19 mouse cellular contexts compared by ENCODE assay signal in genomic region chr17:50010096-50010495, GRCm38 (mm10).
DNase-seq lines count a peak whose midpoint lies in the region; ATAC-seq lines count a peak whose summit lies in the region.
"Had no signal": no experiment of that assay in that cellular context is flagged by ENCODE, and none has a peak within 500 bp of the region (broad histone marks: within the 10 kb centered on the region; RNA-seq: fewer than 3 reads in every experiment).

No protein-coding gene starts in this region.

- no peaks in the 10 kb centered on the region for H3K27me3 ChIP-seq in forebrain, embryonic 14.5 days (replicated peaks; ENCODE audit: control insufficient read depth, insufficient read depth, low read length)
- H3K27me3 ChIP-seq in forebrain, embryonic 10.5 days (ENCODE audit: poor library complexity, severe bottlenecking): no peaks in the 10 kb centered on the region
- H3K27me3 ChIP-seq in liver, embryonic 12.5 days (replicated peaks): 0 out of 2 replicates have a peak, but pooled peaks cover 2% of the 10 kb centered on the region
- H3K27me3 ChIP-seq: embryonic facial prominence, embryonic 12.5 days; forebrain, embryonic 13.5 days; heart, embryonic 15.5 days had no signal

- DNase-seq in forebrain, embryonic 14.5 days (ENCODE audit: low spot score): peak; percentile 19
- no peak for DNase-seq in forebrain, embryonic 10.5 days (ENCODE audit: extremely low spot score, low spot score)
- DNase-seq in liver: no peak
- peak; percentile 29 for DNase-seq in retina, postnatal 1 day
- DNase-seq in retina, embryonic 14.5 days (ENCODE audit: low spot score): no peak
- no peak for DNase-seq in adrenal gland, postnatal 36 days
- DNase-seq: adrenal gland, postnatal 14 days; cerebellum, adult 2 months; gastrocnemius, postnatal 36 days; heart, adult 11 months; heart, postnatal 14 days had no signal

- no peak overlapping the region for H3K4me2 ChIP-seq in forebrain, embryonic 14.5 days (ENCODE audit: low read length)
- H3K4me2 ChIP-seq in liver, embryonic 12.5 days: no peak overlapping the region
- H3K4me2 ChIP-seq: embryonic facial prominence, embryonic 12.5 days; forebrain, embryonic 13.5 days; heart, embryonic 15.5 days; hindbrain, embryonic 14.5 days had no signal

- ATAC-seq in forebrain, embryonic 14.5 days: no peak
- 0 out of 2 replicates have a peak, but pooled peaks have one; percentile 17 for ATAC-seq in liver, embryonic 12.5 days
- ATAC-seq: activated CD4-positive, CD25-positive, alpha-beta regulatory T cell, adult 4 months; forebrain, embryonic 13.5 days; Patski had no signal

- 62% methylated on average over 4 of the region's 4 CpGs for WGBS in forebrain, embryonic 14.5 days
- WGBS in forebrain, embryonic 10.5 days: 80% methylated on average over 4 of the region's 4 CpGs
- 36% methylated on average over 4 of the region's 4 CpGs for WGBS in liver, embryonic 12.5 days (ENCODE audit: insufficient replicate concordance)

- no peak overlapping the region for H3K9ac ChIP-seq in forebrain, embryonic 14.5 days (ENCODE audit: low read length)
- H3K9ac ChIP-seq in liver, embryonic 12.5 days: no peak overlapping the region
- H3K9ac ChIP-seq: embryonic facial prominence, embryonic 12.5 days; forebrain, embryonic 13.5 days; heart, embryonic 15.5 days; hindbrain, embryonic 14.5 days had no signal

- H3K4me1 ChIP-seq in forebrain, embryonic 14.5 days (ENCODE audit: control insufficient read depth, insufficient read depth, low read length): peaks cover 17% of the 10 kb centered on the region
- H3K4me1 ChIP-seq in forebrain, embryonic 10.5 days: peaks cover 41% of the 10 kb centered on the region
- H3K4me1 ChIP-seq in liver, embryonic 12.5 days: peaks cover 40% of the 10 kb centered on the region

- H3K9me3 ChIP-seq in forebrain, embryonic 14.5 days (replicated peaks; ENCODE audit: control insufficient read depth, low read length): no peaks in the 10 kb centered on the region
- peaks cover 3% of the 10 kb centered on the region; the same call in 1 of the 2 replicates for H3K9me3 ChIP-seq in forebrain, embryonic 10.5 days
- H3K9me3 ChIP-seq in liver, embryonic 12.5 days (replicated peaks): no peaks in the 10 kb centered on the region
- H3K9me3 ChIP-seq: embryonic facial prominence, embryonic 12.5 days; forebrain, embryonic 13.5 days; heart, embryonic 10.5 days; heart, embryonic 15.5 days had no signal

- H3K36me3 ChIP-seq in forebrain, embryonic 14.5 days (ENCODE audit: control insufficient read depth, insufficient read depth, low read length): no peaks in the 10 kb centered on the region
- H3K36me3 ChIP-seq in forebrain, embryonic 10.5 days (replicated peaks): no peaks in the 10 kb centered on the region
- no peaks in the 10 kb centered on the region for H3K36me3 ChIP-seq in liver, embryonic 12.5 days
- H3K36me3 ChIP-seq: embryonic facial prominence, embryonic 12.5 days; heart, embryonic 10.5 days; heart, embryonic 15.5 days had no signal

- no peak overlapping the region for H3K4me3 ChIP-seq in forebrain, embryonic 14.5 days (ENCODE audit: low read depth, low read length)
- no peak overlapping the region for H3K4me3 ChIP-seq in forebrain, embryonic 10.5 days
- no peak overlapping the region for H3K4me3 ChIP-seq in liver, embryonic 12.5 days
- H3K4me3 ChIP-seq: embryonic facial prominence, embryonic 12.5 days; forebrain, embryonic 13.5 days; heart, embryonic 10.5 days; heart, embryonic 15.5 days had no signal

- H3K27ac ChIP-seq in forebrain, embryonic 14.5 days (ENCODE audit: low read depth, low read length): no peak overlapping the region
- H3K27ac ChIP-seq in forebrain, embryonic 10.5 days: no peak overlapping the region
- H3K27ac ChIP-seq in liver, embryonic 12.5 days: no peak overlapping the region
- H3K27ac ChIP-seq: embryonic facial prominence, embryonic 12.5 days; forebrain, embryonic 13.5 days; heart, embryonic 10.5 days; heart, embryonic 15.5 days; hindbrain, embryonic 14.5 days had no signal

Comparison
In these comparisons a context has a peak if more than half of its experiments do, and no peak if none do; other contexts are left out.
1. DNase-seq: peak in forebrain, embryonic 14.5 days (single experiment) and retina, postnatal 1 day (single experiment); none in forebrain, embryonic 10.5 days (single experiment), liver (single experiment), retina, embryonic 14.5 days (single experiment) and adrenal gland, postnatal 36 days (0 of 2).